Mouse (Mus musculus) neural tube, postnatal 0 days (tissue): ENCODE data around the gene Zbtb43. TPM values are rescaled to one million over a fixed set of nuclear protein-coding genes. Genes with fewer than 3 reads are reported as not detected.

Experiments used
- polyA plus RNA-seq: library from polyadenylated mRNA; unstranded; fragments of >200 nt; fragmentation: Nextera tagmentation; extraction: Ambion mirVana; gene quantifications from 2 replicates; pipeline ENCODE4 v1.2.1, GENCODE M21; 2015

Gene Zbtb43
- polyA plus RNA-seq = 15.0 and 16.5 TPM in 2 replicates

GRCm38 (mm10) chr2:33468466-33469097, at the start of gene Zbtb43:
Gene Zbtb43 (minus strand): TSS chr2:33468559.

GRCm38 (mm10) chr2:33430771-33431699, 37.3 kb downstream of the Zbtb43 start, which contains the start of gene Zbtb34:
Gene Zbtb34 (minus strand): TSS chr2:33431324.

Other genes starting within 250 kb of the Zbtb43 start
- gene Ralgps1, start 97.1 kb downstream of the Zbtb43 start, polyA plus RNA-seq = 19.2 and 23.3 TPM in 2 replicates
- 2.7 and 3.6 TPM in 2 replicates for gene Zbtb34, start 37.2 kb downstream of the Zbtb43 start, polyA plus RNA-seq
- 6.9 and 7.7 TPM in 2 replicates for gene Lmx1b, start 172.0 kb upstream of the Zbtb43 start, polyA plus RNA-seq